Mouse (Mus musculus) T-cell, adult 2 months (primary cell): ENCODE measurements around the gene 4930518I15Rik.
"Not testable (repeated sequence)": the region's sequence is repeated elsewhere in the genome, so short reads cannot be mapped to it uniquely, and the experiment has no call there.

Experiments used
- DNase-seq: peaks from one replicate; pipeline ENCODE4 v3.0.0; 2022; ENCODE audit warnings: low spot score

The 4930518I15Rik gene

DNA sequence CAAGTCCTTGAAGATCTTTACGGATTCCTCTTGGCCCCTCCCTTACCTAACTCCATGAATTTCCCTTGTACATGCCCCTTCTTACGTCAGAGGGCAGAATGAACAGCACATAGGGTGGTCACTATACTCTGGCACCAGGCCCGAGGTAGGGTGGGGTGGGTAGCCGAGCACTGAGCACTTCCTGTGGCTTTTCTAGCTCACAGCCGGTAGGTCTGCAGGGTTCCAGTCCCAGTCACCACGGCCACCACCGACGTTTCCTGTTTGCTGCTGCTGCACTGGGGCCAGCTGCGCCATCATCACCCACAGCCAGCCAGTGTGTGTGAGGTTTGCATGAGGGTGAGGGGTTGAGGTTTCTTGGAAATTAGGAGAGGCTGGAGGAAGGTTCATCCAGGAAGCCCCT is 20.0 kb upstream of the 4930518I15Rik start:
- DNase-seq = peak; percentile 83

GRCm38 (mm10) chr2:156874760-156875510 is 17.2 kb upstream of the 4930518I15Rik start:
- DNase-seq = no peak

- no peak for DNase-seq
These were observed 16.5 kb upstream of the 4930518I15Rik start for GRCm38 (mm10) chr2:156874047-156874759.

GRCm38 (mm10) chr2:156873629-156874028 is 15.9 kb upstream of the 4930518I15Rik start:
- peak; percentile 59 for DNase-seq

DNA sequence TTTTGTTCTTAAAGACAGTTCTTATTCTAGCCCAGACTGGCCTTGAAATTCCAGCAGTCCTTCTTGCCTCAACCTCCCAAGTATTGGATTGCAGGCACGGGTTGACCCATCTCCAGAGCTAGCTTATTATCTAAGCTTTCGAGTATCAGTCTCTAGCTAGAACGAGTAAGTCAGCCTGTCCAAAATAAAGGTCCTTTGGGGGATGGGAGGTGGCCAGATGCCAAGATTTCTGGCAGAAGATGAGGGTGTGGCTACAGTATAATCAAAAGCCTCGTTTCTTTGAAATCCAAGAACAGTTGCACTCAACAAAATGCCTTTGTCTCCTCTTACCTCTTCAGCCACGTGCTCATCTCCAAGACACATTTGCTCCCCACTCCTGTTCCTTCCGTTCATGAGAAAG is 12.8 kb upstream of the 4930518I15Rik start:
- no peak for DNase-seq

DNA sequence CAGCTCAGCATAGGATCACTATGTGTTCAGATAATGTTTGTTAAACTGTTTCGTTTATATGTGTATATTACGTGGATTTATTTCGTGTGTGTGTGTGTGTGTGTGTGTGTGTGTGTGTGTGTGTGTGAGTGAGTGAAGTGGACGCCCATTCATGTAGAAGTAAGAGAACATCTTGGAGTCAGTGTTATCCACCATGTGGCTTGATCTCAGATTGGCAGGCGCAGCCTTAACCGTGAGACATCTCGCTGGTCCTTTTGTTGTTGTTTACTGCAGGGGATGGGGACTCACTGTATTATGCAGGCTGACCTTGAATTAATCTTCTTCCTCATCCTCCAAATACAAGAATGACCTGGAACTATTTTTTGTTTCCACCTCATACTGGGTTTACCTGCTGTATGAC is 11.8 kb upstream of the 4930518I15Rik start:
- no peak for DNase-seq

GRCm38 (mm10) chr2:156868994-156869393 is 11.2 kb upstream of the 4930518I15Rik start:
- DNase-seq = no peak

- DNase-seq = no peak
These were observed 6.7 kb upstream of the 4930518I15Rik start for GRCm38 (mm10) chr2:156864481-156864880.

GRCm38 (mm10) chr2:156863487-156864160 is 5.9 kb upstream of the 4930518I15Rik start:
- peak; percentile 61 for DNase-seq

DNA sequence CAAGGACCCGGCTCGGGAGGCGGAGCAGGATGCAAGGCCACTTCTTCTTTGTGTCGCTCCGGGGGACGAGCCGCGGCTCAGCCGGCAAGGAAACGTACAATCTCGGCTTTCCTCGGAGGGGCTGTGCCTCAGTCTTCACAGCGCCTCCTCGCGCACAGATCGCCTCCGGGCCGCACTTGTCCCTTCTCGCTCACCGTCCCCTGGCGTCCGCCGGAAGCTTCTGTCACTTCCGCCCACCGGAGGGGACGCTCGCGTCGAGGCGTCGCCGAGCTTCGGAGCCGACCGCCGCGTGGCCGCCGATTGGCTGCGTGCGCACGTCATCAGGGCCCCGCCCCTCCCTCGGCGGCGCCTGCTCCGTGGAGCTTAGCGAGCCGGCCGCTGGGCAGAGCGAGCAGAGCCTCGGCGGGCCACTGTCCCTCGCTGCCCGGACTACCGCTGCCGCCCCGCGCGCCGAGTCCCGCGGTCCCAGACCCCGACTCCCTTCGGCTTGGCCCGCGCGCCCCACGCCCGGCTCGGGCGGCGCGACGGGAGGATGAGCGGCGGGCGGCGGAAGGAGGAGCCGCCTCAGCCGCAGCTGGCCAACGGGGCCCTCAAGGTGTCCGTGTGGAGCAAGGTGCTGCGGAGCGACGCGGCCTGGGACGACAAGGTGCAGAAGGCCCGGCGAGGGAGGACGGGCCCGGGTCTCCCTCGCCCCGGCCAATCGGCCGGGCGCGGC is 5.2 kb upstream of the 4930518I15Rik start, which contains the start of gene Rab5if:
TSS of gene Rab5if (plus strand) at position 357 of the 715 bp plus-strand sequence.
- DNase-seq = peak; percentile 98

GRCm38 (mm10) chr2:156862041-156862717 is 4.4 kb upstream of the 4930518I15Rik start:
- DNase-seq = peak; percentile 50

DNA sequence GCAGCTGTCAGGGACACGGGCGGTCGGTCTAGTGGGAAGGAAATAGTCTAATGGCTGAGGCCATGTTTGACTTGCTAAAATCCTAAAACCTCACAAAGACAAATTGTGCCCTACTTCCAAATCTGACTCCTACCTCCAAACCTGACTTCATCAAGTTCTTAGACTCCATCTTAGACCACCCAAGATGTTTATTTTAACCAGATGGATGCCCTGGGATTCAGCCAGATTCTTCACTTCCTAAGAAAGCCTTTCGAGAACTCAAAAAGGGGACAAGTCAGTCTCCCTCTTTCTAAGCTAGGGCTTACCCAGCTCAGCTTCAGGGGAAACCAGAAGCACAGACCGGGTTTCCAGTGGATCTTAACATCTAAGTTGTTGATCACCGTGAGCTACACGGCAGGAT is 925 bp upstream of the 4930518I15Rik start:
- no peak for DNase-seq

GRCm38 (mm10) chr2:156857385-156857791 is 358 bp downstream of the 4930518I15Rik start:
- DNase-seq = no peak

DNA sequence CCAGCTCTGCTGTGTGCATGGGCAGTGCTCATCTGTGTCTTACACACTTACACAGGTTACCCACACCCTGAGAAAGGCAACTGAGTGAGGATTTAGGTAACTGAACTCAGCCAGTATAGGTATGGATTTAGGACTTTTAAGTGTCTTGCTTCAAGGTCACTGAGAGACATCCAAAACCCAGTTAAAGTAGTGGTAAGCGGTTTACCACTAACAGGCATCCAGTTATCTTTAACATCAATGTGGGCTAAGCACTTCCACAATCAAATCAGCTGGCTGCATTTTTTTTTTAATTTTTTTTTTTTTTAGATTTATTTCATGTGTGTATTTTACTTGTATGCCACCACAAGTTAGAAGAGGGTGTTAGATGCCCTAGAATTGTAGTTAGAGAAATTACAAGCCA is 1.4 kb downstream of the 4930518I15Rik start:
- DNase-seq = no peak

DNA sequence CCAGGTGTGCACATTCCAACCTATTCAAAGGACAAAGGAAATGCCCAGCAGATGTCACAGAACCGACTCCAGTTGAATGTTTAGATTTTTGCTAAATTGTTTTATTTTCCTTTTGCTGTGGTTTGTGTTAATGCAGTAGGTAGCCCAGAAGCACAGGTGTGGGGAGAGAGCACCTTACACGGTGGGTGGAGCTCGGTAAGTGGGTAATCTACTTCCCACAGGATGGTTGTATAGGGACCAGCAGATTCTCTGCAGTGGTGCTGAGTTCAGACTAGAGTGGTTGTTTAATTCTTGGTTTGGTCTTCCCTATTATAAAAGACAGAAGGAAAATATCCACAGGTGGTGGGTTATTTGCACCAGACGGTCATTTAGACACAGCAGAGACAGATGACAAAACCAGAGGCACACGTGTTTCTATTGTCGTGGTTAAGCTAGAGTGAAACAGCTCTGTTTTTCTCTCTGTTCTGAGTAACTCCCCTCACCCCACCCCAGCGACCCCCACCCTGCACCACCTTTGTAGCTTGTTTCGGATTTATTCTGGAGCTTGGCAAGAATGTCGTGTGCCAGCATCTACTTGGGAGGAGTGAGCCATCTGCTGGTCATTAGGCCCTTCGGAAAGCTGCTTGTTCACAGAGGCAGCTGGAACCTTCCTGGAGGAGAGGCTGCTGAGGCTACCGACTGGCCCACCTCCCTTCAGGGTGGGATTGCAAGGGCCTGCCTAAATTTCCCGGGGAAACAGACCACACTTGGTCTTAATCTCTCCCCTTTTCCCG is 3.6 kb downstream of the 4930518I15Rik start:
- DNase-seq = not testable (repeated sequence)

DNA sequence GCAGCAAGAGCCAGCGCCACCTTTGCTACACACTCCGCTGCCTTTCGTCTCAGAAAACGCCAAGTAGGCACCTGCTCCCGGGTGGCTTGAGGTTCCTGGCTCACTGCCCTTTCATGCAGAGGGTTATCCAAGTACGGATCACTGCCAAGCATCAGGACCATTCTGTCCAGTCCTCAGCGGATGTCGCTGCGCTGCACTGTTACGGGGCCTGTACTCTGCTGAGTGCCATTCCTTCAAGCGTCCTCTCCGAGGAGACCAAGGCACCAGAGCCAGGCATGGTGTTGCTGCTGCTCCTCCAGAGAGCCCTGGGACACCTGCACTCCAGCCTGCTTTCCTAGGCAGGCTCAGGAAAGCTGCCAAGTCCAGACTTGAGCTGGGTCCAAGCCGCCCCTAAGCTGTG is 4.2 kb downstream of the 4930518I15Rik start:
- DNase-seq = not testable (repeated sequence)

DNA sequence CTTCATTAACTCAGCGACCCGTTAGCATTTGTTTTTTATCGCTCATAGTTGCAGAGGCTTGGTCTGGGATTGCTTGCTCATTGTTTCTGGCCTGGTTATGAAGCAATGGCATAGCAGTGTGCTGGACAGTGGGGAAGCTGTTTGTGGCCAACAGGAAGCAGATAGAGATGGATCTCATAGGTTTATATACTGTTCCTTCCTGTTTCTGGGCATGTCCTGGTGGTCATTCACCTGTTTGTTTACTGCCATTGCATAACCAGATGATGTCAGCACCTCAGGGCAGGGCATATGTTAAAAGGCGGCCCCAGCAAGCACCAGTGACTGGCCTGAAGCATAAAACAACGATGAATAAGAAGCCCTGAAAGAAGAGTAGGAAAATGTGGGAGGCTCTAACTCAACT is 7.2 kb downstream of the 4930518I15Rik start:
- no peak for DNase-seq

- no peak for DNase-seq
These were observed 9.1 kb downstream of the 4930518I15Rik start for GRCm38 (mm10) chr2:156848526-156849182.

- no peak for DNase-seq
These were observed 10.1 kb downstream of the 4930518I15Rik start for GRCm38 (mm10) chr2:156847653-156848052.

DNA sequence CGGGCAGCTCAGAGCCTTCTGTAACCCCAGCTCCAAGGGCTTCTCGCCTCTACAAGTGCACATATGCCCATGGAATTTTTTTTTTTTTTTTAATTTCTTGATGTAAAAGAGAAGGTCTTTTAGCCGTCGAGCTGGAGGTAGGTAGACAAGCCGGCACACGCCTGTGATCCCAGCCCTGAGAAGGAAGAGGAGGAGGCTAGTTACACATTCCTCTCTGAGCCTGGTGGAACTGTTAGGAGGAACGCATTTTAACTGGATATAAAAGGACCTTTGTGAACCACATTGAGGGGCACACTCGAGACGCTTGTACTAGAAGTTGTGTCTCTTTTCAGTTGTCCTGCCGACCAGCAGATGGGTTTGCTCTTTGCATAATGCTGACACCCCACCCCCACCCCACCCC is 13.0 kb downstream of the 4930518I15Rik start:
- DNase-seq = no peak
